7 mouse cellular contexts compared by ENCODE assay signal in genomic region chr7:38173871-38174270, GRCm38 (mm10). TPM values are rescaled to one million over a fixed set of nuclear protein-coding genes. Genes with fewer than 3 reads are reported as not detected.
A peak's percentile ranks its signal among the peaks of the same experiment; 100 is the strongest.
DNase-seq lines count a peak whose midpoint lies in the region; ATAC-seq and TF ChIP-seq lines count a peak whose summit lies in the region.

No protein-coding gene starts in this region.

- peak overlapping the region; percentile 33 for H3K4me3 ChIP-seq in lung, embryonic 15.5 days
- H3K4me3 ChIP-seq in lung, adult 2 months (replicated peaks; ENCODE audit: extremely low read depth, low read depth, low read length), result no peak overlapping the region
- peak overlapping the region; percentile 25 for H3K4me3 ChIP-seq in forebrain, embryonic 16.5 days (replicated peaks; ENCODE audit: low read length)
- H3K4me3 ChIP-seq in limb, embryonic 15.5 days, result peak overlapping the region; percentile 28
- peak overlapping the region; percentile 25 for H3K4me3 ChIP-seq in stomach, embryonic 14.5 days (ENCODE audit: low read depth, low read length)

- no peak for TF ChIP-seq CTCF in lung, adult 2 months (IDR thresholded peaks at IDR 0.05; ENCODE audit: insufficient read depth, low read length)

- DNase-seq in lung, adult 2 months, result no peak
- DNase-seq in frontal cortex, adult 2 months (ENCODE audit: extremely low spot score in 1 of 2, low spot score in 1 of 2), result no peak
- no peak for DNase-seq in thymus, adult 18-20 months

- peak overlapping the region; percentile 73 for H3K4me2 ChIP-seq in lung, embryonic 15.5 days
- H3K4me2 ChIP-seq in forebrain, embryonic 16.5 days (ENCODE audit: low read length), result peak overlapping the region; percentile 49
- peak overlapping the region; percentile 49 for H3K4me2 ChIP-seq in limb, embryonic 15.5 days
- peak overlapping the region; percentile 55 for H3K4me2 ChIP-seq in stomach, embryonic 14.5 days (replicated peaks; ENCODE audit: low read depth, low read length)

- H3K27me3 ChIP-seq in lung, embryonic 15.5 days, result peaks cover 13% of the 10 kb centered on the region
- H3K27me3 ChIP-seq in forebrain, embryonic 16.5 days (replicated peaks; ENCODE audit: control insufficient read depth, insufficient read depth, low read length), result no peaks in the 10 kb centered on the region
- 0 out of 2 replicates have a peak, but pooled peaks cover 4% of the 10 kb centered on the region for H3K27me3 ChIP-seq in limb, embryonic 15.5 days
- no peaks in the 10 kb centered on the region for H3K27me3 ChIP-seq in stomach, embryonic 14.5 days (ENCODE audit: control insufficient read depth, insufficient read depth, low read length)

- WGBS in lung, embryonic 15.5 days, result 14% methylated on average over 14 of the region's 14 CpGs
- 30% methylated on average over 14 of the region's 14 CpGs for WGBS in lung, adult 2 months
- WGBS in forebrain, embryonic 16.5 days, result 7% methylated on average over 14 of the region's 14 CpGs
- WGBS in limb, embryonic 15.5 days, result 28% methylated on average over 14 of the region's 14 CpGs
- WGBS in stomach, embryonic 14.5 days, result 21% methylated on average over 14 of the region's 14 CpGs

- peaks cover 7% of the 10 kb centered on the region; the same call in 1 of the 2 replicates for H3K4me1 ChIP-seq in lung, embryonic 15.5 days
- H3K4me1 ChIP-seq in lung, adult 2 months (ENCODE audit: control insufficient read depth, insufficient read depth, low read length), result no peaks in the 10 kb centered on the region
- H3K4me1 ChIP-seq in forebrain, embryonic 16.5 days (replicated peaks; ENCODE audit: control insufficient read depth, insufficient read depth, low read length), result peaks cover 13% of the 10 kb centered on the region
- H3K4me1 ChIP-seq in limb, embryonic 15.5 days, result peaks cover 9% of the 10 kb centered on the region
- H3K4me1 ChIP-seq in stomach, embryonic 14.5 days (ENCODE audit: control insufficient read depth, insufficient read depth, low read length), result 0 out of 2 replicates have a peak, but pooled peaks cover 6% of the 10 kb centered on the region

- H3K9me3 ChIP-seq in lung, embryonic 15.5 days, result no peaks in the 10 kb centered on the region
- no peaks in the 10 kb centered on the region for H3K9me3 ChIP-seq in forebrain, embryonic 16.5 days (ENCODE audit: control insufficient read depth, low read length)
- H3K9me3 ChIP-seq in limb, embryonic 15.5 days, result no peaks in the 10 kb centered on the region
- no peaks in the 10 kb centered on the region for H3K9me3 ChIP-seq in stomach, embryonic 14.5 days (ENCODE audit: control insufficient read depth, low read depth, low read length)

- peak overlapping the region; percentile 33; the same call in 1 of the 2 replicates for H3K9ac ChIP-seq in lung, embryonic 15.5 days
- peak overlapping the region; percentile 63 for H3K9ac ChIP-seq in forebrain, embryonic 16.5 days (replicated peaks; ENCODE audit: low read depth, low read length)
- no peak overlapping the region for H3K9ac ChIP-seq in limb, embryonic 15.5 days
- no peak overlapping the region for H3K9ac ChIP-seq in stomach, embryonic 14.5 days (replicated peaks; ENCODE audit: low read depth, low read length)

- no peak for TF ChIP-seq POLR2A in lung, adult 2 months (IDR thresholded peaks at IDR 0.05; ENCODE audit: borderline replicate concordance, extremely low read depth, low read depth, low read length)

- no peaks in the 10 kb centered on the region for H3K36me3 ChIP-seq in lung, embryonic 15.5 days
- H3K36me3 ChIP-seq in forebrain, embryonic 16.5 days (ENCODE audit: control insufficient read depth, insufficient read depth), result no peaks in the 10 kb centered on the region
- no peaks in the 10 kb centered on the region for H3K36me3 ChIP-seq in limb, embryonic 15.5 days
- H3K36me3 ChIP-seq in stomach, embryonic 14.5 days (ENCODE audit: control insufficient read depth, insufficient read depth, low read length), result no peaks in the 10 kb centered on the region

- no peak for ATAC-seq in lung, embryonic 15.5 days (ENCODE audit: borderline replicate concordance, extremely low read depth, low FRiP score, low TSS enrichment)
- peak; percentile 26 for ATAC-seq in forebrain, embryonic 16.5 days
- no peak for ATAC-seq in limb, embryonic 15.5 days (ENCODE audit: insufficient number of reproducible peaks, low FRiP score, low TSS enrichment, low read depth)
- ATAC-seq in stomach, embryonic 14.5 days (ENCODE audit: insufficient number of reproducible peaks, insufficient read depth, low FRiP score, low read depth), result no peak

- H3K27ac ChIP-seq in lung, embryonic 15.5 days, result no peak overlapping the region
- H3K27ac ChIP-seq in forebrain, embryonic 16.5 days (ENCODE audit: low read length), result peak overlapping the region; percentile 62; the same call in 1 of the 2 replicates
- H3K27ac ChIP-seq in limb, embryonic 15.5 days, result no peak overlapping the region
- H3K27ac ChIP-seq in stomach, embryonic 14.5 days (ENCODE audit: low read length), result no peak overlapping the region

RNA-seq across cellular contexts. Expression of gene 1600014C10Rik, which starts 9.1 kb away (rescaled TPM):
- polyA plus RNA-seq in lung, embryonic 15.5 days (2015; fragmentation: Nextera tagmentation; extraction: Ambion mirVana), result 16.0 and 19.0 TPM in 2 replicates
- polyA plus RNA-seq in lung, adult 2 months (2012; rRNA removed), result 12.2 and 16.4 TPM in 2 replicates
- polyA plus RNA-seq in forebrain, embryonic 16.5 days (2015; fragmentation: Nextera tagmentation; extraction: Ambion mirVana), result 17.7 and 18.7 TPM in 2 replicates
- 16.5 and 17.6 TPM in 2 replicates for polyA plus RNA-seq in limb, embryonic 15.5 days (2015; fragmentation: Nextera tagmentation; extraction: Ambion mirVana)
- 14.7 and 14.9 TPM in 2 replicates for polyA plus RNA-seq in stomach, embryonic 14.5 days (2014; fragmentation: Nextera tagmentation; extraction: Ambion mirVana)
- 25.9 and 26.7 TPM in 2 replicates for polyA plus RNA-seq in frontal cortex, adult 2 months (2012; rRNA removed)

RNA-seq across cellular contexts. Expression of gene Plekhf1, which starts 53.9 kb away (rescaled TPM):
- polyA plus RNA-seq in lung, embryonic 15.5 days (2015; fragmentation: Nextera tagmentation; extraction: Ambion mirVana), result 5.5 TPM in 2 replicates
- polyA plus RNA-seq in lung, adult 2 months (2012; rRNA removed), result 3.2 and 4.4 TPM in 2 replicates
- 0.42 and 0.71 TPM in 2 replicates for polyA plus RNA-seq in forebrain, embryonic 16.5 days (2015; fragmentation: Nextera tagmentation; extraction: Ambion mirVana)
- 5.4 and 7.2 TPM in 2 replicates for polyA plus RNA-seq in limb, embryonic 15.5 days (2015; fragmentation: Nextera tagmentation; extraction: Ambion mirVana)
- 2.8 and 3.1 TPM in 2 replicates for polyA plus RNA-seq in stomach, embryonic 14.5 days (2014; fragmentation: Nextera tagmentation; extraction: Ambion mirVana)
- 1.4 and 1.8 TPM in 2 replicates for polyA plus RNA-seq in frontal cortex, adult 2 months (2012; rRNA removed)

Comparison
In these comparisons a context has a peak if more than half of its experiments do, and no peak if none do; other contexts are left out.
1. H3K9ac ChIP-seq: peak in lung, embryonic 15.5 days (single experiment) and forebrain, embryonic 16.5 days (single experiment); none in limb, embryonic 15.5 days (single experiment) and stomach, embryonic 14.5 days (single experiment).
2. Peak in every context shown above with its lines, with median percentiles within 50 percentile points of each other: H3K4me2 ChIP-seq.